Mouse (Mus musculus): ENCODE results near the gene Sys1. TPM values are rescaled to one million over a fixed set of nuclear protein-coding genes. Genes with fewer than 3 reads are reported as not detected.

Sys1 gene
- total RNA-seq, 2 experiments from 2014 or later, result 40.8 to 41.3 TPM

DNA sequence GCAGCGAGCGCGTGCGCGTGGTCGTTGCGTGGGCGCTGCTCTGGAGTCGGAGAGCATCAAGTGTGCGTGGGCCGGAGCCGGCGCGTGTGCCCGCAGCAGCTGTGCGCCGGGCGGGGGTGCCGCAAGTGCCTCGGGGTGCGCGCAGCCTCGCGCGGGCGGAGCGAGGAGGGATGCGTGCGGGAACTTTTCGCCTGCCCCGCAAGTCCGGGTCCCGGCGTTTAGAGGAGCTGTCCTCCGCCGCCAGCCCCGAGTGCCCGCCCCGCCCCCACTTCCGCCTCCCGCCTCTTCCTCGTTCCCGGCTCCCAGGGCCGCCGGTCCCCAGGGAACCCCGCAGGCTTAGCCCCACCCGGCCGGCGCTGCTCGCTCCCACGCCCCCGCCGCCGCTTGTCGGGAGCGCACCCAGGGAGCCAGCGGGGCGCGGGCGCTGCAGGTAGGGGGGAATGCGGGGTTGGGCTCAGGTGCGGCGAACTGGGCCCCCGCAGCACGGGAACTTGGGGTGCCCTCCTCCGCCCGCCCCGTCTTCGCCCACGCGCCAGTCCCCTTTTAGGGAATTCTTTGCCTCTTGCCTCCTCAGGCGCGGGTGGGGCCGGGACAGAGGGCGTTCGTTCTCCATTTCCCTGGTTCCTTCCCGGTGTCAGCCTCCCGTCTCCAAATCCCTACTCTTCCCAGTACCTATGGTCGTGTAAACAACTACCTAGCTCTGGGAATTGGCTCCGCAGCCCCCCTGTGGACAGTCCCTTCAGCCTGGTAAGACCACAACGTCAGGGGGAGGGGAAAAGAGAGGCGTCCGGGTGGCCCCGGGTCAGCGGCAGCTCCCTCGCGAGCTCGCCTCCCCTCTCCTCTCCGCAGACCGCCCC, 29.7 kb downstream of the Sys1 start:
- TF ChIP-seq CTCF (IDR thresholded peaks at IDR 0.05), result no peak; the same call in none of the 2 replicates
- Histone ChIP-seq H3K27ac (peak overlapping the region; percentile 99), H3K4me3 (peak overlapping the region; percentile 94)
- DNase-seq (ENCODE audit: extremely low spot score in 1 of 2, low spot score in 2 of 2), result peak; percentile 83 to 87
- intact Hi-C loops (cut with DNase I), result loop anchor here (2.0 to 10.0 kb wide), 2 partner anchors 24 to 258 kb away; partner anchors contain the start of genes Dnttip1 and Wfdc3

DNA sequence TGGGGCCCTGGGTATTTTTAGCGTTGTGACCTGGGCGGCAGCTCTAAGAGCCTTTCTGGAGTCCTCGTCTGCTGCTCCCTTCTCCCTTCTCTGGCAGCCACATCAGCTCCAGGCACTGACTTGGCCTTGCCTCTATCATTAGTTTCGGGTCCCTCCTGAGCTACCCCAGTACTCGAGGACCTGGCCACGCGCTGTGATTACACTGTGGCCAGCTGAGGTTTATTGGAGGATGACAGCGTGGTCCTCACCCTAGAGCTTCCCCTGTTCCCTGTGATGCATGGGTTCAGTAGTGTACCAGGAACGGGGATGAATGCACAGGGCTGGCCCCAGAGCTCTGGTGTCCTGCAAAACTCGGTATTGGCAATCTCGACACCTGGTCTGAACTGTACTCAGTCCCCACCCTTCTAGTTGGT, 30.4 kb downstream of the Sys1 start:
- H3K27ac ChIP-seq, result peak overlapping the region; percentile 99
- TF ChIP-seq CTCF (IDR thresholded peaks at IDR 0.05), result no peak
- intact Hi-C loops (cut with DNase I), result loop anchor here (2.0 to 10.0 kb wide), 2 partner anchors 24 to 258 kb away; partner anchors contain the start of genes Dnttip1 and Wfdc3
- no peak for DNase-seq (ENCODE audit: extremely low spot score in 1 of 2, low spot score in 2 of 2)
- H3K4me3 ChIP-seq, result peak overlapping the region; percentile 94

DNA sequence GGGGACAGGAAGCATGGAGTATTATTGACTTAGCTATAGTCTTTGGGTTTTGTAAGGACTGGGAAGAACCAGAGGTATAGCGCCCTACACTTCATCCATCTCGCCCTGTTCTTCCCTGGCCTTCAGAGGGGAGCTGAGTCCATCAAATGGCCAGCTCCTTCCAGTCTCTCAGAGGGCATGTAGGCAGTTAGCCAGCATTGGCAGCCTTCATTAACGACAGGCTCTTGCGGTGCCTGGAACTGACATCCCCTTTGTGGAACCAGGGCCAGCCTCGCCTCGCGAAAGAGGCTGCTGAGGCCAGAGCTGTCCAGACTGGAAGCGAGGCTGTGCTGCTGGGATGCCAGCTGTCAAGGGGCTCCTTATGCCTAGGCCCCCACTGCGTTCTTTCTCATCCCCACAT, 31.0 kb downstream of the Sys1 start:
- peak overlapping the region; percentile 94 for H3K4me3 ChIP-seq
- intact Hi-C loops (cut with DNase I), result loop anchor here (2.0 to 10.0 kb wide), 2 partner anchors 25 to 257 kb away; partner anchors contain the start of genes Dnttip1 and Wfdc3
- no peak for TF ChIP-seq CTCF (IDR thresholded peaks at IDR 0.05)
- DNase-seq (ENCODE audit: extremely low spot score in 1 of 2, low spot score in 2 of 2), result peak; percentile 39 to 51
- H3K27ac ChIP-seq, result peak overlapping the region; percentile 99

DNA sequence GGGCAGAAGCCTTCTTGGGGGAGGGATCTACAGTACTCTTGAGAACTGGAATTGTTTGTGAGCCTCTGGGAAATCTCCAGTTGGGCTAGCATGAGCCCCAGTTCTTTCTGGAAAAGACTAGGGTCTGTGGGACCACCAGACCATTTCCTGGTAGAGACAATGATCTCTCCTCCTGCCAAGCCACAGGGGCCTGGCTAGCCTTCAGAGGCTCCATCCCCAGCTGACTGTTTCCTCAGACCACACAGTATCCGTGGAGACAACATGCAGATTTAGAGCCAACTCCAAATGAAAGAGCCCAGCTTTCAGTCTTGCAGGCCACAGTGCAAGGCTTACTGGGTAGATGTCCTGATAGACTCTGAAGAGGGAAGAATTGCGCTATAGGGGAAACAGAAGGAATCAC, 37.4 kb downstream of the Sys1 start:
- H3K27ac ChIP-seq, result no peak overlapping the region; the same call in 1 of the 2 replicates
- intact Hi-C loops (cut with DNase I), result no loop called here
- H3K4me3 ChIP-seq, result no peak overlapping the region
- no peak for DNase-seq (ENCODE audit: extremely low spot score in 1 of 2, low spot score in 2 of 2)
- no peak for TF ChIP-seq CTCF (IDR thresholded peaks at IDR 0.05)

DNA sequence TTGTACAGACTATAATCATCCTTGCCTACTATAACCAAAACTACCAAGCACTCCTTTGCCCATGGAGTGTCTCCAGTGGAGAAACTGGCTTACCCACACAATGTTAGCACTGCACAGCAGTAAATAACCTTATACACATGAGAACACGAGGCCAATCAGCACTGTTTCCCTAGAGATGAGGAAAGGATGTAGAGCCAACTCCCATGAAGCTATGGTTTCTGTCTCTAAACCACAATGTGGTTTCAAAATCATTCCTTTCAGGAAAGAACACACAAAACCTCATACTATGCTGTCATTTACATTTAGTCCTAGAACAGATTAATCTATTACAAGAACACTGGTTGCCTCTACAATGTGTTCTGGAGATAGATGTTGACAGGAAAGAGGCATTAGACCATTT, 39.6 kb downstream of the Sys1 start:
- no peak for TF ChIP-seq CTCF (IDR thresholded peaks at IDR 0.05)
- Histone ChIP-seq H3K4me3 (no peak overlapping the region), H3K27ac (no peak overlapping the region)
- intact Hi-C loops (cut with DNase I), result loop anchor here (2.0 kb wide), 1 partner anchor 36 kb away; the partner anchor contains the start of gene Gm20458
- no peak for DNase-seq (ENCODE audit: extremely low spot score in 1 of 2, low spot score in 2 of 2)

DNA sequence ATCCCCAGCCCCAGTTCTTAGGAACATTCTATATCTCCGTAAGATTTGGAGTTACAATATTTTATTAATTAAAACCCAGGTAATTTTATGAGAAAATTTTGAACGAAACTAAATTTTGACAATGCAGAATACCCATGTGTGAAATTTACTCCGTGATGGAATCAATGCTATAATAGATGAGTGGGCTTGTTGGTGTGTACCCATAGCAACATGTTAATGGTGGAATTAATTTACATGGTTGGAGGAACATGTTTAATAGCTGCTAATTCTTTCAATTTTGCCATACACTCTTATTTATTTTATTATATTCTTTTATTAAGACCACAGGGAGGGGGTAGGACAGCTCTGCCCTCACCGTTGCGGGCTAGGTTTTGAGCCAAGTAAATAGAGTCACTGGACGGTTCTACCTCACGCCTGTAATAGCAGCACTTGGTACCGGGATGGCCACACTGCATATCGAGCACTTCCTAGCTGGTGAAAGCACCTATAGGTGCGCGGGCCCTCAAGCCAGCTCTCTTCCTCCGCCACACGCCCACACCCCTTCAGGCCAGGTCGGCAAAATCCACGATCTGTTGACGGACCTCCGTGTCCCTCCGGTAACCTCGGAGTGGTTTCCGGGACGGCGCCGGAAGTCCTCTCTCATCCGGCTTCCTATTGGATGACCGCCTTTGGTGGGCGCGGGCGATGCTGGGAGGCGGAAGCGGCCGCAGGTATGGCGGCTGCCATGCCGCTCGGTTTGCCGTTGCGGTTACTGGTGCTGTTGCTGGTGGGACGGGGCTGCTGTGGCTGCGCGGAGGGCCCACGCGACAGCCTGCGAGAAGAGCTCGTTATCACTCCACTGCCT, 40.3 kb downstream of the Sys1 start, which contains the start of gene Pigt:
Pigt (plus strand) TSS at position 674 of the 844 bp plus-strand sequence.
- peak within 1 kb of the TSS; percentile 90 for H3K27ac ChIP-seq
- TF ChIP-seq CTCF (IDR thresholded peaks at IDR 0.05), result no peak
- peak; percentile 85 to 87 for DNase-seq (ENCODE audit: extremely low spot score in 1 of 2, low spot score in 2 of 2)
- H3K4me3 ChIP-seq, result peak within 1 kb of the TSS; percentile 84
- intact Hi-C loops (cut with DNase I), result loop anchor here (2.0 kb wide), 1 partner anchor 36 kb away; the partner anchor contains the start of gene Gm20458

DNA sequence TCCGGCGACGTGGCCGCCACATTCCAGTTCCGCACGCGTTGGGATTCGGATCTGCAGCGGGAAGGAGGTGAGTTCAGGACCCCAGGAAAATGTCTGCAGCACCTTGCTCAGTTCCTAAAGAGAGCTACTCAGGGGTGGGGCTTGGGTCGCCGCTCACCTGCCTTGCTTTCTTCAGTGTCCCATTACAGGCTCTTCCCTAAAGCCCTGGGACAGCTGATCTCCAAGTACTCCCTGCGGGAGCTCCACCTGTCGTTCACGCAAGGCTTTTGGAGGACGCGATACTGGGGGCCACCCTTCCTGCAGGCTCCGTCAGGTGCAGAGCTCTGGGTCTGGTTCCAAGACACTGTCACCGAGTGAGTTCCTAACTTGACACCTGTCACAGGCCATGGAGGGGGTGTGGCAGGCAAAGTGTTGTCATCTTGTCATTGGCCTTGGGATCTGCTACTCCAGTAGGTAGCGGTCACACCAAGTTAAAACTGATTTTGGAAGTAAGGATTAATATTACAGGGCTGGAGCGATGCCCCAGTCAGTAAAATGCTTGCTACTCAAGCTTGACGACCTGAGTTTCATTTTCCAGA, 41.0 kb downstream of the Sys1 start:
- no peak for DNase-seq (ENCODE audit: extremely low spot score in 1 of 2, low spot score in 2 of 2)
- TF ChIP-seq CTCF (IDR thresholded peaks at IDR 0.05), result no peak; the same call in 1 of the 2 replicates
- peak overlapping the region; percentile 64 for H3K27ac ChIP-seq
- intact Hi-C loops (cut with DNase I), result loop anchor here (2.0 kb wide), 1 partner anchor 37 kb away; the partner anchor contains the start of gene Gm20458
- peak overlapping the region; percentile 84 for H3K4me3 ChIP-seq

DNA sequence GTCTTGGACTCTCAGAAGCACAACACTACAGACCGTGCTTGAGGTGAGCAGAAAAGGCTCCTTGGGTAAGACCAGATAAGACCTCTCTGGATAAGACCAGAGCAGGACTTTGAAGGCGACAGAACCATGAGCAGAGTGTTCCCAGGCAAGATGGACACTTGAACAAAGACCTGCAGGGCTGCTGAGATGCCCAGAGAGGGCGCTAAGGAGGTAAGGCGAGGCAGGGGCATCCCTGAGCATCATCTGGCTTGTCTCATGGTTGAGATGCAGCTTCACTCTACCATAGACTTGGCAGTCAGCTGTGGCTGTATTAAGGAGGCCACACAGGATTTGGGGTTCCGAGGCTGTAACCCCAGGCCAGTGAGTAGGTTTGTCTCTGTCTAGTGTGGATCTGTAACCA, 42.6 kb downstream of the Sys1 start:
- Histone ChIP-seq H3K4me3 (no peak overlapping the region), H3K27ac (no peak overlapping the region)
- peak; percentile 15 for TF ChIP-seq CTCF (IDR thresholded peaks at IDR 0.05)
- no peak for DNase-seq (ENCODE audit: extremely low spot score in 1 of 2, low spot score in 2 of 2)
- intact Hi-C loops (cut with DNase I), result no loop called here

DNA sequence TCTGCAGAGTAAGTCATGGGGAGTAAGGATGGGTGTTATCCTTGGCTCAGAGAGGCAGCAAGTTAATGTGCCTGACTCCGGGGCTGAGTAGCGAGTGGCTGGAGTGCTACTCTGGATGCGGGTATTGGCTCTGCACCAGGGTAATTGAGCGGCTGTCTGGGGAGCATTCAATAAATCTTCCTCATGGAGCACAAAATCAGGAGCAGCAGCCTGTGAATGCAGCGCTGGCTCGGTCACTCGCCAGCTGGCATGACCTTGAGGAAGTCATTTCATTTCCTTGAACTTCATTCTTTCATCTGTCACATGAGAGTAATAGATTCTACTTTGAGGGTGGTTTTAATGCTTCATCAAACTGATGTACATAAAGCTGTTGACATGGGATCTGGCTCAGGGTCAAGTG, 43.7 kb downstream of the Sys1 start:
- Histone ChIP-seq H3K4me3 (no peak overlapping the region), H3K27ac (no peak overlapping the region)
- TF ChIP-seq CTCF (IDR thresholded peaks at IDR 0.05), result no peak
- DNase-seq (ENCODE audit: extremely low spot score in 1 of 2, low spot score in 2 of 2), result no peak
- intact Hi-C loops (cut with DNase I), result no loop called here

DNA sequence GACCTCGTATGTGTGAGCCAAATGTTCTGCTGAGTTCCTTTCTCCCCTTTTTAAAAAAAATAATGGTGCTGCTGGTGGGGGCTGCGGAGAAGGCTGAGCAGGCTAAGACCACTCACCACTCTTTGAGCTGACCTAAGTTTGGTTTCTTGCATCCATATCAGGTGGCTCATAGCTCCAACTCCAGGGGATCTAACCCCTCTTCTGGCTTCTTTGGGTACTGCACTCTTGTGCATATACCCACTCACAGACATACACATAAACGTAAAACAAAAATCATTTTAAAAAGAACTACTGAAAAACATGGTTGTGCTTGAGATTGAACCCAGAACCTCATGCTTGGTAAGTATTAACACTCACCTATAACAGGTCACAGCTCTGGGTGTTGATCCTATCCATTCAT, 48.2 kb downstream of the Sys1 start:
- no peak for DNase-seq (ENCODE audit: extremely low spot score in 1 of 2, low spot score in 2 of 2)
- Histone ChIP-seq H3K27ac (no peak overlapping the region), H3K4me3 (no peak overlapping the region)
- TF ChIP-seq CTCF (IDR thresholded peaks at IDR 0.05), result no peak; the same call in 1 of the 2 replicates
- intact Hi-C loops (cut with DNase I), result no loop called here

DNA sequence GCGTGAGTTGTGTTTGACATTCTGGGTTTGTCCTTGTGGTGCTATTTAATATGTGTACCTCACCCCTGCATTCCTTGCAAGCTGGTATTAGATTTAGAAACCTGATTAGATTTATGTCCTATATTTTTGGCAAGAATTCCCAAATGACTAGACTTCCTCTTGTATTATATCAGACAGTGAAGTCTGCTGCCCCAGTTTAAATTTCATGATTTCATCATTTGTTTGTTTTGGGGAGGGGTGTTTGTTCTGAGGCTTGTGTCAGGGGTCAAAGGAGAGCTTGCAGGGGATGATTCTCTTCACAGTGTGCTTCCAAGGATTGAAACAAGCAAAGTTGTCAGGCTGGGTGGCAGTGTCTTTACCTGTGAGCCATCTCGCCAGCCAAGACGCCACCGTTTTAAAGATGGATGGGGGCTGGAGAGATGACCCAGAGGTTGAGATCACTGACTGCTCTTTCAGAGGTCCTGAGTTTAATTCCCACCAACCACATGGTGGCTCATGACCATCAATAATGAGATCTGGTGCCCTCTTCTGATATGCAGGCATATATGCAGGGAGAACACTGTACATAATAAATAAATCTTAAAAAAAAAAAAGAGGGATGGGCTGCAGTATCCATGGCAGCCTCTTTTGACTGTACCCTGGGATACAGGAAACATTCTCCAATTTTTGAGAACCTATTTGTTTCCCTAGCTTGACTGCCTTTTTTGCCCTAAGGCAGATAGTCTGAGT, 49.0 kb downstream of the Sys1 start:
- Histone ChIP-seq H3K27ac (no peak overlapping the region), H3K4me3 (no peak overlapping the region)
- DNase-seq (ENCODE audit: extremely low spot score in 1 of 2, low spot score in 2 of 2), result no peak
- intact Hi-C loops (cut with DNase I), result no loop called here
- TF ChIP-seq CTCF (IDR thresholded peaks at IDR 0.05), result peak; percentile 7; the same call in 1 of the 2 replicates
